In genomic region chr14:32782866-32783265, GRCm38 (mm10) we compare ENCODE assay signal across 30 mouse cellular contexts. TPM values are rescaled to one million over a fixed set of nuclear protein-coding genes. Genes with fewer than 3 reads are reported as not detected.
A peak's percentile ranks its signal among the peaks of the same experiment; 100 is the strongest.
DNase-seq lines count a peak whose midpoint lies in the region; TF ChIP-seq lines count a peak whose summit lies in the region.
"Had no signal": no experiment of that assay in that cellular context is flagged by ENCODE, and none has a peak within 500 bp of the region (broad histone marks: within the 10 kb centered on the region; RNA-seq: fewer than 3 reads in every experiment).

No protein-coding gene starts in this region.

- H3K27ac ChIP-seq in heart, embryonic 10.5 days, result no peak overlapping the region
- peak overlapping the region; percentile 72 for H3K27ac ChIP-seq in bone marrow macrophage, adult 2 months (ENCODE audit: insufficient read depth, low read depth, low read length)
- peak overlapping the region; percentile 92 for H3K27ac ChIP-seq in macrophage
- H3K27ac ChIP-seq: embryonic facial prominence, embryonic 10.5 days; embryonic facial prominence, embryonic 12.5 days; forebrain, embryonic 13.5 days; forebrain, embryonic 15.5 days had no signal

- H3K79me2 ChIP-seq in macrophage (ENCODE audit: inconsistent target), result peaks cover 21% of the 10 kb centered on the region

- peaks cover 13% of the 10 kb centered on the region for H3K4me1 ChIP-seq in heart, embryonic 10.5 days
- H3K4me1 ChIP-seq in bone marrow macrophage, adult 2 months (ENCODE audit: control insufficient read depth, insufficient read depth, low read length), result peaks cover 50% of the 10 kb centered on the region
- H3K4me1 ChIP-seq: embryonic facial prominence, embryonic 12.5 days; forebrain, embryonic 13.5 days; forebrain, embryonic 15.5 days had no signal

- H3K4me3 ChIP-seq in heart, embryonic 10.5 days, result no peak overlapping the region
- H3K4me3 ChIP-seq in bone marrow macrophage, adult 2 months (ENCODE audit: insufficient read depth, low read length), result no peak overlapping the region
- H3K4me3 ChIP-seq in macrophage (ENCODE audit: inconsistent target), result no peak overlapping the region
- H3K4me3 ChIP-seq: embryonic facial prominence, embryonic 10.5 days; embryonic facial prominence, embryonic 12.5 days; forebrain, embryonic 13.5 days; forebrain, embryonic 15.5 days had no signal

- WGBS in heart, embryonic 10.5 days, result 87% methylated on average over 4 of the region's 4 CpGs
- WGBS in macrophage (ENCODE audit: missing documents), result 70% methylated on average over 4 of the region's 4 CpGs

- DNase-seq in heart, embryonic 10.5 days (ENCODE audit: low spot score), result peak; percentile 73
- DNase-seq in heart, postnatal 25 days (ENCODE audit: low spot score), result no peak
- DNase-seq in 416B (ENCODE audit: low read depth), result peak; percentile 58
- no peak for DNase-seq in layer of hippocampus, postnatal 25 days (ENCODE audit: extremely low spot score in 1 of 2, low spot score in 1 of 2)
- DNase-seq in left cerebral cortex, adult 11 months (ENCODE audit: low spot score), result no peak
- DNase-seq: adrenal gland, adult 8-10 months; adrenal gland, postnatal 14 days; adrenal gland, postnatal 36 days; B cell, adult 2 months; cerebellum, adult 11 months; cerebellum, adult 18-20 months; cerebellum, adult 8-10 months; cerebellum, adult 9-11 months; cerebellum, postnatal 14 days; cerebellum, postnatal 36 days; forebrain, postnatal 0 days had no signal

- H3K36me3 ChIP-seq in heart, embryonic 10.5 days, result no peaks in the 10 kb centered on the region
- H3K36me3 ChIP-seq in macrophage (ENCODE audit: inconsistent target), result no peaks in the 10 kb centered on the region
- H3K36me3 ChIP-seq: embryonic facial prominence, embryonic 10.5 days; embryonic facial prominence, embryonic 12.5 days; forebrain, embryonic 15.5 days; G1E had no signal

- intact Hi-C loops in heart, postnatal 25 days (cut with DNase I), result no loop called here

- TF ChIP-seq CTCF in bone marrow macrophage, adult 2 months (IDR thresholded peaks at IDR 0.05; ENCODE audit: low read depth, low read length), result no peak

- H3K27me3 ChIP-seq in heart, embryonic 10.5 days (ENCODE audit: insufficient read depth, poor library complexity, severe bottlenecking), result peaks cover 6% of the 10 kb centered on the region; the same call in 1 of the 2 replicates
- H3K27me3 ChIP-seq: CH12.LX; embryonic facial prominence, embryonic 12.5 days; forebrain, embryonic 13.5 days; forebrain, embryonic 15.5 days had no signal

- no peak for TF ChIP-seq POLR2A in bone marrow macrophage, adult 2 months (IDR thresholded peaks at IDR 0.05; ENCODE audit: borderline replicate concordance, low read depth, low read length)

- H3K9me3 ChIP-seq in heart, embryonic 10.5 days, result no peaks in the 10 kb centered on the region
- H3K9me3 ChIP-seq: embryonic facial prominence, embryonic 10.5 days; embryonic facial prominence, embryonic 12.5 days; forebrain, embryonic 13.5 days; forebrain, embryonic 15.5 days had no signal

RNA-seq across cellular contexts. Expression of gene Tmem273, which starts 2.9 kb away (rescaled TPM):
- polyA plus RNA-seq in heart, embryonic 10.5 days (2016; fragmentation: Nextera tagmentation; extraction: Ambion mirVana), result 0.18 and 0.39 TPM in 2 replicates
- total RNA-seq in heart, postnatal 25 days (2021), result under 1 TPM; 0.45 to 0.91 TPM
- 18.1 and 27.9 TPM in 2 replicates for polyA plus RNA-seq in bone marrow macrophage, adult 2 months (2012; ENCODE audit: insufficient read depth, insufficient read length, missing spikeins)
- total RNA-seq in macrophage (2018; cell fraction: chromatin; rRNA removed), result 100 to 1,000 TPM in 7 of 26 experiments, 10 to 100 TPM in 17, 1 to 10 TPM in 2; 3.0 to 142 (median 70.4) TPM
- total RNA-seq in macrophage (2018; cell fraction: cytosol; rRNA removed), result 10 to 100 TPM; 15.5 to 57.2 (median 27.6) TPM
- 100 to 1,000 TPM in 5 of 26 experiments, 10 to 100 TPM in 20, 1 to 10 TPM in 1; 4.5 to 137 (median 54.5) TPM for total RNA-seq in macrophage (2018; cell fraction: nucleus; rRNA removed)
- 50.0 to 64.0 TPM (median 56.3 TPM) in 3 replicates for polyA plus RNA-seq in macrophage (2018)
- total RNA-seq in layer of hippocampus, postnatal 25 days (2021), result under 1 TPM; 0.33 to 0.64 TPM
- total RNA-seq: forebrain, postnatal 0 days; G1E had no signal
- polyA plus RNA-seq: G1E, Patski had no signal

RNA-seq across cellular contexts. Expression of gene Fam170b, which starts 50.9 kb away (rescaled TPM):
- polyA plus RNA-seq in heart, embryonic 10.5 days (2016; fragmentation: Nextera tagmentation; extraction: Ambion mirVana), result 0.09 TPM in 1 of 2 replicates, not detected in the other
- not detected for total RNA-seq in heart, postnatal 25 days (2021)
- not detected in 2 replicates for polyA plus RNA-seq in bone marrow macrophage, adult 2 months (2012; ENCODE audit: insufficient read depth, insufficient read length, missing spikeins)
- total RNA-seq in macrophage (2018; cell fraction: chromatin; rRNA removed), result 1 to 10 TPM in 13 of 26 experiments, under 1 TPM in 9, not detected in 4; 0.26 to 1.9 (median 1.1) TPM
- under 1 TPM in 25 of 26 experiments, not detected in 1; 0.04 to 0.33 (median 0.17) TPM for total RNA-seq in macrophage (2018; cell fraction: cytosol; rRNA removed)
- 1 to 10 TPM in 5 of 26 experiments, under 1 TPM in 16, not detected in 5; 0.31 to 1.4 (median 0.68) TPM for total RNA-seq in macrophage (2018; cell fraction: nucleus; rRNA removed)
- polyA plus RNA-seq in macrophage (2018), result 0.15 to 0.16 TPM in 2 of 3 replicates, not detected in the other
- not detected for total RNA-seq in layer of hippocampus, postnatal 25 days (2021)
- total RNA-seq: adrenal gland, postnatal 14 days; CH12.LX; forebrain, postnatal 0 days had no signal
- polyA plus RNA-seq: activated CD4-positive, CD25-positive, alpha-beta regulatory T cell, adult 4 months; brain, embryonic 14.5 days; CD4-positive, CD25-positive, alpha-beta regulatory T cell, adult 4 months; cortical plate, adult 2 months; embryonic facial prominence, embryonic 10.5 days; embryonic facial prominence, embryonic 12.5 days; embryonic facial prominence, embryonic 14.5 days; forebrain, embryonic 13.5 days; forebrain, embryonic 15.5 days; forebrain, postnatal 0 days; G1E; Patski had no signal

Comparison
In these comparisons a context has a peak if more than half of its experiments do, and no peak if none do; other contexts are left out.
1. DNase-seq: peak in heart, embryonic 10.5 days (single experiment) and 416B (single experiment); none in heart, postnatal 25 days (single experiment), layer of hippocampus, postnatal 25 days (0 of 2) and left cerebral cortex, adult 11 months (single experiment).
2. RNA of gene Tmem273, which starts 2.9 kb away (polyA plus RNA-seq): 50.0 to 64.0 TPM in macrophage and 18.1 to 27.9 TPM in bone marrow macrophage, adult 2 months; 0.18 to 0.39 TPM in heart, embryonic 10.5 days; every median in the first group is over 10 times any median in the second.